Mouse (Mus musculus) MEL (cell line): ENCODE results near the gene Ttbk2.

Experiments
- CHD1 ChIP-seq: IDR thresholded peaks from 2 replicates; pipeline ENCODE4 v1.6.1; 2012; ENCODE audit warnings: low read depth, mild to moderate bottlenecking, inconsistent platforms, low read length, improper control_type of control experiment
- EP300 ChIP-seq, 2 experiments: IDR thresholded peaks; 2 replicates each; pipeline ENCODE4 v1.6.1; 2011; ENCODE audit warnings: improper control_type of control experiment in 2 of 2, low read length in 2 of 2, low read depth in 1 of 2, mild to moderate bottlenecking in 1 of 2
- ETS1 ChIP-seq: IDR thresholded peaks from 2 replicates; pipeline ENCODE4 v1.6.1; 2012; ENCODE audit warnings: low read depth, mild to moderate bottlenecking, inconsistent platforms, low read length, improper control_type of control experiment, moderate library complexity
- HCFC1 ChIP-seq: IDR thresholded peaks from 2 replicates; pipeline ENCODE4 v1.6.1; 2012; ENCODE audit warnings: low read depth, mild to moderate bottlenecking, inconsistent platforms, low read length, improper control_type of control experiment, moderate library complexity
- KAT2A ChIP-seq: conservative IDR thresholded peaks from 2 replicates; pipeline ENCODE4 v1.6.1; 2012; ENCODE audit warnings: low read depth, low read length, improper control_type of control experiment, inconsistent platforms
- MAFK ChIP-seq: IDR thresholded peaks from 2 replicates; pipeline ENCODE4 v1.6.1; 2011; ENCODE audit warnings: low read depth, mild to moderate bottlenecking, low read length, improper control_type of control experiment, borderline replicate concordance
- MAZ ChIP-seq: IDR thresholded peaks from 2 replicates; pipeline ENCODE4 v1.6.1; 2012; ENCODE audit warnings: low read depth, mild to moderate bottlenecking, inconsistent platforms, low read length, improper control_type of control experiment
- MXI1 ChIP-seq: IDR thresholded peaks from 2 replicates; pipeline ENCODE4 v1.6.1; 2011; ENCODE audit warnings: mild to moderate bottlenecking, low read depth, low read length, improper control_type of control experiment
- NRF1 ChIP-seq: IDR thresholded peaks from 2 replicates; pipeline ENCODE4 v1.6.1; 2014; ENCODE audit warnings: low read depth, mild to moderate bottlenecking, inconsistent platforms, low read length, improper control_type of control experiment, moderate library complexity; ENCODE audit not compliant: poor library complexity, insufficient read depth, severe bottlenecking
- POLR2A ChIP-seq, 2 experiments: IDR thresholded peaks; 2 replicates each; pipeline ENCODE4 v1.6.1; 2011 to 2012; ENCODE audit warnings: low read length in 2 of 2, mild to moderate bottlenecking in 2 of 2, control low read depth in 1 of 2, improper control_type of control experiment in 1 of 2, low read depth in 1 of 2, moderate library complexity in 1 of 2; ENCODE audit not compliant: control insufficient read depth in 1 of 2, insufficient read depth in 1 of 2, poor library complexity in 1 of 2
- TAL1 ChIP-seq: IDR thresholded peaks from 2 replicates; pipeline ENCODE4 v1.6.1; 2012; ENCODE audit warnings: mild to moderate bottlenecking, inconsistent platforms, low read length, moderate library complexity, mixed read lengths
- TBP ChIP-seq: IDR thresholded peaks from 2 replicates; pipeline ENCODE4 v1.8.0; 2011; ENCODE audit warnings: low read depth, low read length, improper control_type of control experiment

DNA sequence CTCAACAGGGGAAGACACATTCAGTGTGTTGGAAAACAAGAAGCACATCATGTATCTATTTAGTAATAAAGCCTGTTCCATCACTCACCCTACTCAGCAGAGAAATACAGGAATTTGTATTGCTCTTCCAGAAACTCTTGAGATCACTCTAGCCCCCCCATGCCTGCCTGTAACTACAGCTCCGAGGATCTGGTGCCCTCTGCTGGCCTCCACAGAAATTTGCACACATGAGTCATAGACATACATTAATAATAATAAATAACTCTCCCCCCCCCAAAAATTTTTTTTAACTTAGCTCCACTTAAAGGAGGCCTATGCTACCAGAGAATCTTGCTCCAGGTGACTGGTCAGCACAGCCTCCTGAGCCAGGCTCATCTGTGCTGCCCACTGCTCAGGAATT is 16.2 kb upstream of the Ttbk2 start:
- TF ChIP-seq MXI1 (no peak), EP300 (IDR thresholded peaks at IDR 0.05; ENCODE audit: low read depth in 1 of 2, low read length in 2 of 2) (no peak), MAZ (0 out of 2 replicates have a peak, but pooled peaks have one; percentile 53), MAFK (no peak), ETS1 (no peak), POLR2A (IDR thresholded peaks at IDR 0.05; ENCODE audit: control insufficient read depth in 1 of 2, insufficient read depth in 1 of 2, low read depth in 1 of 2, low read length in 2 of 2, poor library complexity in 1 of 2) (no peak), KAT2A (no peak), NRF1 (no peak), TAL1 (no peak), HCFC1 (no peak), CHD1 (no peak), TBP (no peak)
